Mouse (Mus musculus): Measurements from ENCODE around the gene Hoxa7. TPM values are rescaled to one million over a fixed set of nuclear protein-coding genes. Genes with fewer than 3 reads are reported as not detected.

Gene Hoxa7
- total RNA-seq, 1 experiment: 0.89 TPM

GRCm38 (mm10) chr6:52261751-52262462, 40.3 kb upstream of the Hoxa7 start:
- H3K9ac ChIP-seq (ENCODE audit: insufficient read depth, low read depth, low read length, poor library complexity, severe bottlenecking): no peak overlapping the region
- H3K9me3 ChIP-seq (ENCODE audit: control insufficient read depth, insufficient read depth, low read depth, low read length): no peaks in the 10 kb centered on the region
- H3K4me1 ChIP-seq (ENCODE audit: control insufficient read depth in 2 of 2, insufficient read depth in 2 of 2, low read length in 2 of 2, poor library complexity in 1 of 2): 0 out of 4 replicates have a peak, but pooled peaks cover 0 to 2% of the 10 kb centered on the region in 2 experiments
- DNase-seq (ENCODE audit: low read depth, low spot score): no peak
- no peaks in the 10 kb centered on the region for H3K36me3 ChIP-seq (ENCODE audit: control insufficient read depth, insufficient read depth, low read length, poor library complexity, severe bottlenecking)
- TF ChIP-seq MAFK (IDR thresholded peaks at IDR 0.05; ENCODE audit: insufficient read depth, low read depth, low read length): no peak
- TF ChIP-seq HCFC1 (IDR thresholded peaks at IDR 0.05; ENCODE audit: borderline replicate concordance, insufficient read depth, low read length): no peak
- no peak for TF ChIP-seq ZC3H11A (IDR thresholded peaks at IDR 0.05; ENCODE audit: borderline replicate concordance, low read depth, low read length)
- TF ChIP-seq ZNF384 (IDR thresholded peaks at IDR 0.05; ENCODE audit: low read depth, low read length): no peak
- TF ChIP-seq CHD2 (IDR thresholded peaks at IDR 0.05; ENCODE audit: low read depth, low read length): no peak
- no peak overlapping the region for H3K4me3 ChIP-seq (ENCODE audit: insufficient read depth in 1 of 2, low read depth in 1 of 2, low read length in 2 of 2, poor library complexity in 1 of 2, severe bottlenecking in 1 of 2)
- H3K27ac ChIP-seq (ENCODE audit: insufficient read depth, low read depth, low read length, poor library complexity, severe bottlenecking): no peak overlapping the region
- in situ Hi-C loops (cut with MboI; ENCODE audit: low sequenced_read_pairs in 2 of 2, unreplicated experiment in 2 of 2): loop anchor here in 1 of 2 experiments (25.0 kb wide), 1 partner anchor 1025 kb away; the partner anchor contains the start of gene Creb5

- peak within 1 kb of the TSS; percentile 73 to 74 for H3K4me3 ChIP-seq (ENCODE audit: insufficient read depth in 1 of 2, low read depth in 1 of 2, low read length in 2 of 2, poor library complexity in 1 of 2, severe bottlenecking in 1 of 2)
- no peak within 1 kb of the TSS for H3K9ac ChIP-seq (ENCODE audit: insufficient read depth, low read depth, low read length, poor library complexity, severe bottlenecking)
- in situ Hi-C loops (cut with MboI; ENCODE audit: low sequenced_read_pairs in 2 of 2, unreplicated experiment in 2 of 2): loop anchor here in 1 of 2 experiments (25.0 kb wide), 1 partner anchor 1026 kb away; the partner anchor contains the start of gene Creb5
- no peaks in the 10 kb centered on the region for H3K9me3 ChIP-seq (ENCODE audit: control insufficient read depth, insufficient read depth, low read depth, low read length)
- TF ChIP-seq HCFC1 (IDR thresholded peaks at IDR 0.05; ENCODE audit: borderline replicate concordance, insufficient read depth, low read length) (no peak), CHD2 (IDR thresholded peaks at IDR 0.05; ENCODE audit: low read depth, low read length) (no peak), ZNF384 (IDR thresholded peaks at IDR 0.05; ENCODE audit: low read depth, low read length) (no peak), MAFK (IDR thresholded peaks at IDR 0.05; ENCODE audit: insufficient read depth, low read depth, low read length) (no peak), ZC3H11A (IDR thresholded peaks at IDR 0.05; ENCODE audit: borderline replicate concordance, low read depth, low read length) (no peak)
- 0 out of 4 replicates have a peak, but pooled peaks cover 0 to 2% of the 10 kb centered on the region in 2 experiments for H3K4me1 ChIP-seq (ENCODE audit: control insufficient read depth in 2 of 2, insufficient read depth in 2 of 2, low read length in 2 of 2, poor library complexity in 1 of 2)
- H3K36me3 ChIP-seq (ENCODE audit: control insufficient read depth, insufficient read depth, low read length, poor library complexity, severe bottlenecking): no peaks in the 10 kb centered on the region
- H3K27ac ChIP-seq (ENCODE audit: insufficient read depth, low read depth, low read length, poor library complexity, severe bottlenecking): no peak within 1 kb of the TSS
- DNase-seq (ENCODE audit: low read depth, low spot score): no peak
Measured at GRCm38 (mm10) chr6:52260654-52261575, 39.3 kb upstream of the Hoxa7 start, which contains the start of gene Hoxa13. Hoxa13 (minus strand) TSS chr6:52260880.

- DNase-seq (ENCODE audit: low read depth, low spot score): no peak
- no peaks in the 10 kb centered on the region for H3K36me3 ChIP-seq (ENCODE audit: control insufficient read depth, insufficient read depth, low read length, poor library complexity, severe bottlenecking)
- H3K27ac ChIP-seq (ENCODE audit: insufficient read depth, low read depth, low read length, poor library complexity, severe bottlenecking): no peak overlapping the region
- peak overlapping the region; percentile 15 to 74; a peak in 3 of 4 replicates for H3K4me3 ChIP-seq (ENCODE audit: insufficient read depth in 1 of 2, low read depth in 1 of 2, low read length in 2 of 2, poor library complexity in 1 of 2, severe bottlenecking in 1 of 2)
- H3K9me3 ChIP-seq (ENCODE audit: control insufficient read depth, insufficient read depth, low read depth, low read length): no peaks in the 10 kb centered on the region
- in situ Hi-C loops (cut with MboI; ENCODE audit: low sequenced_read_pairs in 2 of 2, unreplicated experiment in 2 of 2): loop anchor here (5.0 to 25.0 kb wide), 3 partner anchors 55 to 1027 kb away; partner anchors contain the start of genes Creb5 (in 1 of the 2) and Evx1 (in 1 of the 2)
- H3K9ac ChIP-seq (ENCODE audit: insufficient read depth, low read depth, low read length, poor library complexity, severe bottlenecking): no peak overlapping the region
- 0 out of 4 replicates have a peak, but pooled peaks cover 0 to 2% of the 10 kb centered on the region in 2 experiments for H3K4me1 ChIP-seq (ENCODE audit: control insufficient read depth in 2 of 2, insufficient read depth in 2 of 2, low read length in 2 of 2, poor library complexity in 1 of 2)
- no peak for TF ChIP-seq ZNF384 (IDR thresholded peaks at IDR 0.05; ENCODE audit: low read depth, low read length)
- no peak for TF ChIP-seq HCFC1 (IDR thresholded peaks at IDR 0.05; ENCODE audit: borderline replicate concordance, insufficient read depth, low read length)
- no peak for TF ChIP-seq CHD2 (IDR thresholded peaks at IDR 0.05; ENCODE audit: low read depth, low read length)
- no peak for TF ChIP-seq MAFK (IDR thresholded peaks at IDR 0.05; ENCODE audit: insufficient read depth, low read depth, low read length)
- TF ChIP-seq ZC3H11A (IDR thresholded peaks at IDR 0.05; ENCODE audit: borderline replicate concordance, low read depth, low read length): no peak
Measured at GRCm38 (mm10) chr6:52259811-52260261, 38.2 kb upstream of the Hoxa7 start.

All from ES-E14 (cell line).